Mouse (Mus musculus) cerebellum, adult 9-11 months (tissue): ENCODE measurements around the gene Nkain4.

Experiments
- DNase-seq: peaks from one replicate; pipeline ENCODE4 v3.0.0; 2022

The Nkain4 gene

GRCm38 (mm10) chr2:180949947-180950346 lies 4.6 kb downstream of the Nkain4 start:
- no peak for DNase-seq

DNA sequence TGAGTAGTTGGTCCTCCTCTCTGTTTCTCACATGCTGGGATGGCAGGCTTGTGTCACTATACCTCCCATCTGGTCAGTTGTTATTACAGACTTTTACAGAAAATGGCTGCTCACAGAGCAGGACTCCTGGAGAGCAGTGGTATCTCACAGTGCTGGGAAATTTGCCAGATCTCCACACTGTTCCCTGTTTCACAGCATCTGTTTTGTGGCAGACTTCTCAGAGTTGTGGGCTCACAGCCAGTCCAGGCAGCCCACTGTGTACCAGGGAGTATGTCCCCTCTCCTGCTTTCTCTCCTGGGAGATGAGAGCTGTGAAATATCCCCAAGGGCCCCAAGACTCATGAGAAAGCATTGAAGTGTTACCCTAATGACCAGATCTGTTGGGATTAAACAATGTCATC lies 12.6 kb downstream of the Nkain4 start:
- no peak for DNase-seq

DNA sequence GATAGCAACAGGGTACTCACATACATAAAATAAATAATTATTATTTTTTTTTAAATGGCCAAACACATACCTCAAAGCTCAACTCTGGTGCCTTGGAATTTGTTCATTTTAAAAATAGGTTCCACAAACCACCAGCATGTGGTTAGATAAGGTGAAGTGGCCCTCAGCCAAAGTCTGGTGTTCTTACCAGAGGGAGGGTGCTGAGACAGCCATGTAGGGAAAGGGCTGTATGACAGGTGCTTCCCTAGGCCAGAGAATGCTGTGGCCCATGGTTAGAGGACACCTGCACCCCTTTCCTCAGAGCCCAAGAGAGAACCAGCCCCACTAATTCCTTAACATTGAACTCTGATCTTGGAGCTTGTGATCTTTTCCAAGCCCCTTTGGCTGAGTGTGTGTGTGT lies 14.3 kb downstream of the Nkain4 start:
- DNase-seq: no peak

- DNase-seq: no peak
Observed at GRCm38 (mm10) chr2:180932418-180932817, 22.1 kb downstream of the Nkain4 start.

- no peak for DNase-seq
Observed at GRCm38 (mm10) chr2:180928723-180929122, 25.8 kb downstream of the Nkain4 start, which contains the start of gene Birc7. TSS of gene Birc7 (plus strand) at chr2:180929023.

DNA sequence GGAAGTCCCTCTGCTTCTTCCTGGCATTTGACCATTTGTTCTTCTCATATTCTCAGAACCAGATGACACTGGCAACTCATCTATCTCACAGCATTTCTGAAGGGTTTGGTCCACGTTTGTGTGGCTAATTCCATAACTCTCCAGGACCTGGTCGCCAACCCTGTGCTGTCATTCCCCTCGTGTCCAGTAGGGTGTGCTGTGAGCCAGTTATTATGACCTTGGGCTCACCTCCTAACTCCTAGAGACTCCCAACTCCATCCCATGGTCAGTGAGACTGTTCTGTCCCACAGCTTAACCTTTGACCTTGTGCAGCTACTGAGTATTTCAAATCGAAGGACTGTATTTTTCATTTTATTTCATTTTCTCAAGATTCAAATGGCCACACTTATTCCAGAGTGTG lies 29.3 kb downstream of the Nkain4 start:
- peak; percentile 74 for DNase-seq

- DNase-seq: no peak
Observed at GRCm38 (mm10) chr2:180922739-180923138, 31.8 kb downstream of the Nkain4 start.

DNA sequence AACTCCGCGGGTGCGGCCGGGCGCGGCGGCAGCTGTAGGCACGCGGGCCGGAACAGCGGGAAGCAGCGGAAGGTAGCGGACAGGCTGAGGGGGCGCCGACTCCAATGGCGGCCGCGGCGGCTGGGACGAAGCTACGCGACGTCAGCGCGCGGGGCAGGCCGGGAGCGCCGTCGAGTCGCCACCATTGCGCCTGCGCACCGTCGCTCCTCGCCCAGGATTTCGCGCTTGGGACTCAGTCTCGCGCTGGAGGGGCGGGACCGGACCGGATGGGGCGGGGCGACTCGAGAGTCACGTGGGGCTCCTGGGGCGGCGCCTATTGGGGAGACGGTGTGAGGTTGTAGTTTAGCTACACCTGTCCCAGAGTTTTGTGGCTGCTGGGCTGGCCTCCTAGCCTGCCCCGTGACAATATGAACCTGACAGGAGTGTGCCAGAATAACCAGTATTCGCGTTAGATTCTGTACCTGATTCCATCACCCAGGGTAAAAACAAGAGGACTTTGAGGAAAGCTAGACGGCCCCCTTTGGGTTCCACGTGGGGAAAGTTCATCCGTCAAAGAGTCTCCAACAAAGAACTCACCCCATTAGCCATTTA lies 33.6 kb downstream of the Nkain4 start, which contains the start of gene Ythdf1:
TSS of gene Ythdf1 (minus strand) at position 140 of the 591 bp plus-strand sequence.
- DNase-seq: peak; percentile 97

- DNase-seq: no peak
Observed at GRCm38 (mm10) chr2:180919913-180920809, 34.3 kb downstream of the Nkain4 start.

DNA sequence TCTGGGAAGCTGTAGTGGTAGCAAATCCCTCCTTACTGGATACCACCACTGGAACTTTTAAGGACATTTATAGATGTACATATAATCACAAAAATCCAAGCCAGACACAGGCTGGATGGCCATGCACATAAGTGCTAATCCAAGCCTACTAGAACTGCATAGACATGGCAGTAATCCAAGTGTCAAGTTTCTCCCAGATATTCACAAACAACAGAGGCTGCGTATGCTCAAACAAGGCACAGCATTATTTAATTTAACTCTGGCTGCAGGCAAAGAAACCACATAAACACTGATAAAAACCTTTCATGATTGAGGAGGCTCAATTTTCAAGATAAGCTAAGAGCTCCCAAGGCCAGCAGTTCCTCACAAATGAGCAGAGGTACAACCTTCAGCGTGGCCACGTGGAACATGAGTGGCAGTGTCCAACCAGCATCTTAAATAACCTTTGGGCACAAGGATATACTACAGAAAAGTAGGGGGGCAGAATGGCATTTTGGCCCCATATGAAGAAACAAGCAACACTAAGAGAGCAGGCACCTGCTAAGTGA lies 38.5 kb downstream of the Nkain4 start:
- DNase-seq: no peak

- no peak for DNase-seq
Observed at GRCm38 (mm10) chr2:180910928-180911327, 43.6 kb downstream of the Nkain4 start.

- DNase-seq: no peak
Observed at GRCm38 (mm10) chr2:180905556-180906221, 48.8 kb downstream of the Nkain4 start.

- DNase-seq: no peak
Observed at GRCm38 (mm10) chr2:180904435-180905208, 49.9 kb downstream of the Nkain4 start.

GRCm38 (mm10) chr2:180902086-180902485 lies 52.4 kb downstream of the Nkain4 start:
- peak; percentile 56 for DNase-seq

- no peak for DNase-seq
Observed at GRCm38 (mm10) chr2:180897857-180898256, 56.6 kb downstream of the Nkain4 start.

DNA sequence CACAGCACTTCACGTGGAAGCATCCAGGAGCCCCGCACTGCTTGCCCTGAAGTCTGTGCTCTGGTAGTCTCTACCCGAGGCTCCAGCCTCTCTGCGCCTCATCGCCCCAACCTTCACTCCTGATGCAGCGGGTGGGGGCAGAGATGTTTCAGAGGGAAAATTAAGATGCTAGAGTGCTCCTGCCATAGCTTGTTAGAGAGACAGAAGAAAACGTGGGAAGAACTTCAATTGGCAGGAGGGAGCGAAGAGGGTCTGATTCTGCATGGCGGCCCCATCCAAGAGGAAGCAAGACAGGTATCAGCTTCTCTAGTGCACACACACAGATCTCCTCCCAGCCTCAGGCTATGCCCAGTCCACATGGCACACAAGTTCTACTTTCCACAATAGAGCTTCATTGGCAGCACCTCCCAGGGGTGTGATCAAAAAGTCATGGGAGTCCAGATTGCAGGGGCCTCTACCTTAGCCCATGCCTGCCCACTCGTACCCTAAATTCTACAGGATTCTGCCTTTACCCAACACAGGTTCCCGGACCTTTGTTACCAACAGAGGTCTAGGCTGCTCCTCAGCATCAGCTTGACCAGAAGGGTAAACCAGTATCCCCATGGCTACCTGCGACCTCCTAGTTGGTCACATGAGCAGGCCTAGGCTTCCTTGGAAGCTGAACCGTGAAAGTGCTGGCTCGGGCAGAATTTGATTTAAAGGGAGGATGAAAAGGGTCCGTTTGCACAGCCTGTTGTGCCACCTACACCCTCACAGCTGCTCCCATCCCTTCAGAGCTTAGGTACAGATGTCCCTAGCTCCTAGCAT lies 57.5 kb downstream of the Nkain4 start:
- DNase-seq: no peak

DNA sequence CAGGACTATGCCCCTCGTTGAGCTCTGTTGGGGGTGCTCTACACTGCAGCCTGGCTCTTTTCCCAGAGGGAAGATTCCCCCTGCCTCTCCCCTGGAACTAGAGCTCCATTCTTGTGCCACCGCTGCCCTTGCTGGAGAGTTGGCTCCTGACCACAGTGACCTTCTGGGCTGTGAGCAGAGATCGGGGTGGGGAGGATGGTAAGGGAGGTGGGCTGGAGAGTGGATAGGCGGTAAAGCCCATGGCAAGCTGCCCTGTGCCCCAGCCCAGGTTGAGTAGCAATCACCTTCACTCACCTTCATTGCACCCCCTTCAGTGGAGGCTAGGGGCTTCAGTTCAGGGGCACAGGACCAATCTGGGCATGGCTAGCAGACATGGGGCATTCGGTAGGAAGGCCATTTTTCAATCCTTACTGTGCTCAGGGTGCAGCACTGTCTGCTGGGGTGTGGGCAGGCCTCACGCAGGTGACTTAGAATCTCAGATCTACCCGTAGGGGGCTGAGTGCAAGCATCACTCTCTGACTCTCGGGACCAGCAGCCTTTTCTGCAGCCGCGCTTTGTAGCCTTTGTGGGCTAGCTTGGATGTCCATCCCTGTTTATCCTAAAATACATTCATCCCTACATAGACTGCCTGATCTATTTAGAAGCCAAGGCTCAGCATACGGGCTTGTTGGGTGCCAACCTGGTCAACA lies 58.5 kb downstream of the Nkain4 start:
- peak; percentile 81 for DNase-seq

DNA sequence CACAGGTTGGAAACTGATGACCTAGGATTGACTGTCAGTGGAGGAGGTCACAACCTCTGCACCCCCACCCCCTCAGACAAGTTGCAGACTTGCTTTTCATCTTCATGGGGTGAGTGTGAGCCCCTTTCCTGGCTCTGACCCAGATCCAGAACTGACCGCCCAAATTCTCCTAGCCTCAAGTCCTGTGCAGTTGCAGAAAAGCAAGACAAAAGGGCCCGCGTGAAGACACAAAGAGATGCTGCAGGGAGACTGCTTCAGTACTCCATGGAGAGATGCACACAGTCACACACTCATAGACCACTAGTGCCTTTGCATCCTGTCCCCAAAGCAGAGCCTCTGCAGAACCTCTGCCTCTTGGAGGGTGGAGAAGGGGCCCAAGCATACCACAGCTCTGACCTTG lies 59.2 kb downstream of the Nkain4 start:
- DNase-seq: peak; percentile 82

- peak; percentile 97 for DNase-seq
Observed at GRCm38 (mm10) chr2:180894734-180895133, 59.8 kb downstream of the Nkain4 start.

- peak; percentile 90 for DNase-seq
Observed at GRCm38 (mm10) chr2:180894029-180894623, 60.4 kb downstream of the Nkain4 start.
